Mouse (Mus musculus) MN1 (cell line): ENCODE results near the gene Wwox.

Experiments
- DNase-seq: peaks from one replicate; pipeline ENCODE4 v3.0.0-alpha.2; 2016; ENCODE audit warnings: low spot score

Wwox gene

DNA sequence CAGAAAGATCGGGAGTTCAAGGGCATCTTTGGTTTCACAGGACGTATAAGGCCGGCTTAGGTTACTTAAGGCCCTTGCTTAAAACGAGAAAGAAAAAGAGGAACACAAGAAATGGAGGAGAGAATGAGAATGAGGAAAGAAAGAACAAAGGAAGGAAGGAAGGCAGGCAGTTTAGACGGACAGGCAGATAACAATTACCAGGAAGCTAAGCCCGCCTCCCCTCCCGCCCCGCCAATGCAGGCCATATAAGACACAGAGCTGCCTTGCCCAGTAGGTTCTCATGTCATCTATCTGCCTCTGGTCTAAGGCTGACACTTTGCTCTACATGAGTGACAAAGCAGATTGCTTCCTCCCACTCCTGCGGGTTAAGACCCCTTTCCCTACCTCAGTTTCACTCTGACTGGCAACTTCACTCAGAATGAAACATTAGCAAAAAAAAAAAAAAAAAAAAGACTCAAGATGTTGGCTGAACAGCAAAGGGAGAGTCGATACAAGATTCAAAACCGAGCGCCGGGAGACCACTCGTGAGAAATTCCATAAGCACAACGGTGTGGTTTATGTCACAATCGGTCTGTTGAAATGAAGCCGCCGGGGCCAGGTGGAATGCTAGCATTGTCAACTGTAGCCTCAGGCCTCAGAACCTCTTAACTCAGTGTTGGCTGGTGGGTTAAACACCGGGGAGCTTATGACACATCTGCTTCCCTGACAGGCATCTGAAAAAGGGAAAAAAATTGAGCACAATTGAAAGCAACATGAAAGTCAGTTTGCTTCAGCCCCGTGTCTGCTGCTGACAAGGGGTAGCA, 787.5 kb downstream of the Wwox start:
- DNase-seq, result no peak

DNA sequence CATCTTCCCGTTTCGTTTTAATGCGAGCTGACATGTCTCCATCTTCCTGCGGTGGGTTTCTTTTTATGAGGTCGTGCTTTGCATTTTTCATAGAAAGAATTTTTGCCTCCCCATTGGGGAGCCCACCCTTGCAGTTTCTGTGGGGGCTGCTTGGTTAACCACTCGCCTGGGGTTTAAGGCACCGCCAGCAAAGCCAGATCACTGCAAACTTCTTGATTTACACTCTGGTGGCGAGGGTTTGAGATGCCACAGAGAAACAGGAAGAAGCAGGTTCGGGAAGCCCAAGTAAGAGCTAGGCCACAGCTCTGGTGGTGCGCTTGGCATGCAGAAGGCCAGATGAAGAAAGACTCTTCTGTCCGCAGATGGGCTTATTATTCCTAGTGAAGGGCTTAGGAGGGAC, 789.4 kb downstream of the Wwox start:
- DNase-seq, result no peak

DNA sequence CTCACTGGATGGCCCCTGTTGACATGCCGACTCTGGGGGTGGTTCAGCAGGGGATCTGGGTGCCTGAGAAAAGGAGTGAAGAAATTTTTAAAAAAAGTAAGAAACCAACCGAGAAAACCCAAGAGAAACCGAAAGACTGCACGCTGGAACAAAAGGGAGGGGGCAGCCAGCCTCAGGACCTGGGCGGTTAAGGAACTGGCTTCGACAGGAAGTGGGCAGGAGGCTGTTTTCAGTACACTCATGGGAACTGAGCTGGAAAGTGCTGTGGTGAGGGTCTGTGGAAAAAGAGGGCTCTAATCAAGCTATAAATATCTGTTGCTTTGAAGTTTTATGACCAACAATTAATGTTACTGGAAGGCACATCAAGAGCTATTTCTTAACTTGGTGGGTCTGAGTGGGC, 794.6 kb downstream of the Wwox start:
- DNase-seq, result no peak

DNA sequence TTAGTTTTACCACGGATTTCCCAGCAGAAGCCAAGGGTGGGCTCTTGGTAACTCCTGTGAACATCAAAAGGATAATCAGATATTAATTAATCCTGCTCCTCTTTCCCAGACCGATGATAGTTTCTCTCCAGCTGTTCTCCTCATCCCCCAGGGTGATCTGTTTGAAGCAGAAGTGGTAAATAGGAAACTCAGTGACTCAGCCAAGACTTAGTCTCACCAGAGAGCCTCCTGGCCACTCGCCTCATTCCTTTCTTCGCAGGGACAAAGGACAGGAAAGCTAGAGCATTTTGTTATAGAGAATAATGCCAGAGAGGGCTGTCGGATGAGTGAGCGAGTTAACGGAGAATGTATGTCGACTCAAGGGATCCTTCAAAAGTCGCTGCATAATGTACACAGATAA, 798.1 kb downstream of the Wwox start:
- no peak for DNase-seq

DNA sequence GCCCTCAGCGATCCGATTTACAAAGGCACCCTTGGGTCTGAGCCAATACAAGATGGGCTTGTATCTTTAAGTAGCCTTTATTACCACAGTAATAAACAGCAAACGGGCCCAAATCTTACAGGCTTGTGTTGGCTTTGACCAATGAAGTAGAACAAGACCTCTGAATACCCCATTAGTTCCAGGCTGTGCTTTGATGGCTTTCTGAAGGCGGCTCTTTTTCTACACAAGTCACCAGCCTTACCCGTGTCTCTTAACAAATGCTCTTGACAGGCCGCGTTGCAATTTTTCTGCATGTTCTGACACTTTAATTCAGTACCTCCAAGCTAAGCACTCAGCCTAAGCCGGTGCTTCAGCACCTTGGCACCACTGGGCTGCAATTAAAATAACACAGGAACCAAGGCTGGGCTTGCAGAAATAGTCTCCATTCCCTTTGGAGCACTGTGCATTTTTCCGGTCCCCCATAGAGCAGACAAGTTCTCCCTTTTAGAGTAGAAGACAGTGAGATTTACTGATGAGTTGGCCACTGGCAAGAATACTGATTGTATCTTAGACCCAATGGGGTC, 804.1 kb downstream of the Wwox start:
- DNase-seq, result no peak

DNA sequence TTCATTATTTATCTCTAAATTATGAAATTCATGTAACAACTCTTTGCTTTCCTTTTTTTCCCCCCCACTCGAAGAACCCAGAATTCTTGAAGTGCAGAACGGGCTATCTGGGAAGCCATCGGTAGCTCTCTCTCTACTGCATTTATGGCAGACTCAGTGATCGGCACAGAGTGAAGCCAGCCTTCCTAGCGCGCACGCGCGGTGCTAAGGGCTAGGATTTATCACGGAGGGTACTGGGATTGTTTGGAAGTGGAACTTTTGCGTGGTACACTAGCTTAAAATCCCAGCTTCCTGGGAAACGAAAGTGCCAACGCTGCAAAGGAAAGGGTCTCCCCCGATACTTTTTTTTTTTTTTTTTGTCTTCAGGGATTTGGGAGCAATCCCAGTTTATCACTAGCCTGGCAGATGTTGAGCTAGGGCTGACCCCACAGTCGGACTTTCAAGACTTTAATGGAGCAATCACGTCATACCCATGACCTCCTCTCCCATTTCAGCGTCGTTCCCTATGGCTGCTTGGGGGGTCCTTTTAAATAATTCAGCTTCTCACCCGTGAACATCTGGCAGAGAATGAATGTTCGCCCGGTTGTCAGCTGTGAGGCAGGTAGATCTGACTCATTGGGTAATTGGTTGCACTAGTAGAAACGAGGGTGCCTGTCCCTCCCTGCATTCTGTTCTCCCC, 810.4 kb downstream of the Wwox start:
- DNase-seq, result no peak

DNA sequence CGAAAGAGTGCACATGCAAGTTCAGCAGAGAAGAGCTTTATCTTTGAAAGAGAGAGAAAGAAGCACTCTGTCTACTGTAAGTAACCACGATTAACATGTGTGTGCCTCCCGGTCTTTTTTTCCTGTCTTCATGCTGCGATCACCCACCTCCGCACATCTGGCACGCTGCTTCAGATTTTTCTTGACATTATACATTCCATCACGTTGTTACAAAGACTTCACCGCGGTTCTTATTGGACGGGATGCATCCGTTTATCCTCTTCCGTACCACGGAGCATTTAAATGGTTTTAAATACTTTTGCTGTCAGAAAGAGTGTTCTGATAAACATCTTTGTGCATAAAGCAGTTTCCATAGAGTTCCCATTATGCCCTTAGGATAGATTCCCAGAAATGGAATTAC, 816.1 kb downstream of the Wwox start:
- DNase-seq, result no peak

DNA sequence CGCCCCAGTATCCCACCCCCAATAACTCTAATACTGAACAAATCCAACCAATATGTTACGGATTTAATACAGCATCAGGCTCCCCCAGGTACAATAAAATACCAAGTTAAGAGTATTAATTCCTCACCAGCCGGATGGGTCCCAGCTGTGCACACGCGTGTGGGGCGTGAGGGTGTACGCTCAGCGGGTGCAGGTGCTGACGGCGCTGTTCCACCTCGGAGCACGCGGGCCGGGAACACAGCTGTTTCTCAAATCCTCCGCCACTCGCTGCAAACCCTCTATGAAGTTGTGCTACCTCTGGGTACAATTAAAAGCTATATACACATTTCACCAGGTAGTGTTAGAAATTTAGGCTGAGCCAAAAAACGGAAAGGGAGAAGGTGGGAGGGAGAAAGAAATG, 818.0 kb downstream of the Wwox start:
- no peak for DNase-seq

DNA sequence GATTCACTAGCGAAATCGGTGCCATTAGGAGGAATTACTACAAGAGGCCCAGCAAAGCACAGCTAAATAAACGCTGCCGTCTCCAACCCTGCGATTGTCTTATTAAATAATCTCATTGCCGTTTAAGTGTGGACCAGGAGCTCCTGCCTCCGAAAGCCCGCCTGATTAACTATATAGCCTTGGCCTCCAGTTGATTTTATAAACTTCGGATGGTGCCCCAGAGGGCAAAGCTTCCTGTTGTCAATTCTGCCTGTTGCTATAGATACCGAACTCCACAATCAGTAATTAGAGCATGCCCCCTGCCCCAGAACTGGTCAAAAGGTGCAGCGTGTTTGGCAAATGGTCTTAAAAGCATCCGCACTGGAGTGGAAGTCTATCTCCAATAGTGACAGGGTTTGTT, 820.4 kb downstream of the Wwox start:
- DNase-seq, result no peak

DNA sequence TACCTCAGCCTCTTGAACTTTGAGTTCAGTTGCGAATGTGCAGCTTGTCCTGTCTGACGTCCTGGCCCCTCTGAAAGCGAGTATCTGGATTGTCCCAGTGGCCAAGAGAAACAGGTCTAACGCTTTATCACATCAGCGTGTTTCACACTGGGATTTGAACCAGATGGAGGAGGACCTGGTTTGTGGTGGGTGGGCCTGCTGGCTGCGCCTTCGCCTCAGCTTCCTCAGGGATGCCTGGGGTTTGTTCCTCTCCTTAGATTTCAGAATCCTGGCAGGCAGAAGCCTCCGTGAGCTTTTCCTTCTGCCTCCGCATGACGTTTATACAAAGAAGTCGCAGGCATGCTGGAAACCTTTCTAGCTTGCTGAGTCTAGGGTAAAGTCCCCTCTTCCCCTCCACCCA, 827.7 kb downstream of the Wwox start:
- no peak for DNase-seq

DNA sequence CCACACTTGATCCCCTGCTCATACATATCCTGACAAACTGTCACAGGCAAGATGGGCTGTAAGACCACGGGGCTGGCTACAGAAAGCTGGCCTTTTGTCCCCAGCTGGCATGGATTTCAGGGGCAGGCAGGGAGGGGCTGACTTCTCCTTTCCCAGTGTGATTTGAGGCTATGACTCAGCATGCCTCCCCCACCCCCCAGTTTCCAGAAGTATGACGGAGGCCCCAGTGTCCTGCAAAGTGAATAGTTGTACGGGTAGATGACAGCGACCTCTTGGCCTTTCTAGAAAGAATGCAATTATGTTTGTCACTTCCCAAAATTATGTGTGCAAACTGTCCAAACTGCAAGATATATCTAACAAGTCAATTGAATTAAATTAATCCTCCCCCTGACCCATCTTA, 830.1 kb downstream of the Wwox start:
- DNase-seq, result no peak

DNA sequence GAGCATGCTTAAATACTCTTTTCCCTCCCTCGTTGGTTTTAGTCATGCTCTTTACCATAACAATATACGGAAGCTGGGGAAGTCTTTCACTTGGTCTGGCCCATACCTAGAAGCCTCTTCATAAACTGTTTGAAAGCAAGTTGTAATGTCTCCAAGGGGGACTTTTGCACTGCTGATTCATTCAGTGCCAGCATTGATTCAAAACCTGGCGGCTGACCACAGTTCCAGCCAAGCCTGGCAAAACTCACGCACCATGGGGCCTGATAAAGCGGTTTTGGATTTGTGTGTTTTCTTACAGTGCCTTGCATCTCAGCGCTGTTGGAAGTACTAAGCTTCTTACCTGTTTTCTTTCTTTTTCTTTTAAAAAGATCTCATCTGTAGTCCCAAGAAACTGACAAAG, 834.5 kb downstream of the Wwox start:
- DNase-seq, result no peak

DNA sequence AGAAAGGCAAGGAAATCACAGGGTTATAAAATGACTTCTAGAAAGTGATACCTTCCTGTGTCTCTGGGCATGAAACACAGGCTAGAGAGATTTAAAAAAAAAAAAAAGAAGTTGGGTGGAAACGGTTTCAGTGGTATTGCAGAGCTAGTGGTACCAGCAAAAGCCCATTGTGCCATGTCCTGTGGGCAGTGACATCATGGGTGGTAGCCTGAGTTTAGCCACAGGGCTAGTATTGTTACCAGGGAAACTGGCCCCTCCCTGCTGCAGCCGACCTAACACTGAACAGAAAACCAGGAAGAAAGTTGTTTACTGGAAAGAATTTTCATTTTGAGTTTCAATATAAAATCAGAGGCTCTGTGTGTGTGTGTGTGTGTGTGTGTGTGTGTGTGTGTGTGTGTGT, 836.8 kb downstream of the Wwox start:
- no peak for DNase-seq

DNA sequence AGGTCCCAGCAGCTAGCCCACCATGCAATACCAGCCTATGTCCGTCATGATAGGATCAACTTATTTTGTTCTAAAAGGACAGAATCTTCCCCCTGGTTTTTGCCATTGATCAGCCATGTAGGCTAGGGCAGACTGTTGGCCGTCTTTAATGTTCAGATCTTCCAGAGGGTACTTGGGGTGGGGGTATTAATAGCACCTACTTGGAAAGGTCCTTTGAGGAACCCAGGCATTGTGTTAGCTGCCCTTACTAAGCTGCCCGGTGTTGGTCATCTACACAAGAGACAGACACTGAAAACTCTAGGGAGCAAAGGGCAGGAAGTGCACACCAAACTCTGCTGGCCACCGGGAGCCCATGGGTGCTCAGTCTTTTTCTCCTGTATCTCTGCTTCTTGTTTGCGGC, 838.8 kb downstream of the Wwox start:
- no peak for DNase-seq

DNA sequence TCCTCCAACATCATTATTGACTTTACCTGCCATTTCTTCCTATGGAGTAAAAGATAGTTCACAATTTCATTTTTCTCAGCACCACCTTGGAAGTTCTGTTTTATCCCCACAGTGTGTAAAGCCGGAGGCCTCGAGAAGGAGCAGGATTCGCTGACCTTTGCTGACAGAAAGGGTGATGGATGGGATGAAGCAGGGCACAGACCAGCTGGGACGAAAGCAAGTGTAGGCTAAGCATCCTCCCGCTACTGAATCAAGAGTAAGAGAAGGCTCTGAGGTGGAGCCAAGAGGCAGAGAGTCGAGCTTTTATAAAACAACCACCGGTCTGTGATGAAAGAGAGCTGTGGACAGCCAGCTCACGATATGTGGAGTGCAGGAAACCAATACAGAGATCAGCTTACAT, 850.8 kb downstream of the Wwox start:
- no peak for DNase-seq

DNA sequence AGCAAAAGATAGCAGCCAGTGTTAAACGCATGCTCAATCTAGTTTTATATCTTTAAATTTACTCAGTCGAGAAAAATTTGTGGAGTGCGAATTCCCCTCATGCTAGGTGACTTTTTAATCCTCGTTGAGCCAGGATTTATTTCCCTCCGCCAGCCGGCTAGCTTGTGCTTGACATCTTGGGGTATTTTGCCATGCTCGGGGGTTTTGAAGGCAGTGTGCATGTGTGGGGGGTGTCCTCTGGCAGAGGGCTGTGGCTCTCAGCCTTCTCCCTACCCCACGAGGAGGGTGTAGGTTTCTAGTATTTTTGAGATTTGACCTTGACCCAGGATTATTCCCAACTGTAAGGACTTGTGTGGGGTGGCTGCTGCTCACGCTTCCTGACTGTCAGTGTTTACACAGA, 857.3 kb downstream of the Wwox start:
- no peak for DNase-seq

DNA sequence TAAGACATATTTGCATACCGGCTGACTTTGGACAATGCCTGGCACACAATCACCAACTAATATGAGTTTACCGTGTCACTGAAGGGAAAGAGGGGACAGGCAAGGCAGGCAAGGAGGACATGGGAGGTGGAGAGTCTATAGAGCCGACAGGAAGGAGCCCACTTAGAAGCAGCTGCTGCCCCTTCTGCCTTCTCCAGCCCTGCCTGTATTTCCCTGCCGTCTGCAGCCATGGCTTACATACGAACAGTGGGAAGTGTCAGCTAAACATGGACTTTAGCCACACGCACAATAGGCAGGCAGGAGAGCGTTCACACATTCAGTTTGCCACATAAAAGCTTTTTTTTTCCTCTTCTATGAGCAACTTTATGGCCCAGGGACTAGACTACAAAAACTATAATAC, 863.0 kb downstream of the Wwox start:
- DNase-seq, result no peak

DNA sequence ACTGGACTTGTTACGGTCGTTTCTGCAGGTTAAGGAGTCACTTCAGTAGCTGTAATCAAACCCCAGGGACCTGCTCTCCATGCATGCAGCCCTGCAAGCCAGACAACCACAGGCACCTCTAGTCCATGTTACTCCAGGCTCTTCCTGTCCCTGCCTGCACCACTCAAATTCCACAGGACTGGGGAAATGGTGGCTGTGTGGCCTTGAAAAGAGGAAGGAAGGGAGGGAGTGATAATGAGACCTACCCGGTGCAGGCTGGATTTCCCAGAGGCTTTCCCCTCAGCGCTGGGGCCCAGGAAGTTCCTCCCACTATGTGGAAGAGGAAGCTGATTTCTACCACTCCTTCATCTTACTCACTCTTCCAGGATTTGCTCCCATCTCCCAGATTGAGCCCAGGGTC, 868.0 kb downstream of the Wwox start:
- DNase-seq, result no peak

DNA sequence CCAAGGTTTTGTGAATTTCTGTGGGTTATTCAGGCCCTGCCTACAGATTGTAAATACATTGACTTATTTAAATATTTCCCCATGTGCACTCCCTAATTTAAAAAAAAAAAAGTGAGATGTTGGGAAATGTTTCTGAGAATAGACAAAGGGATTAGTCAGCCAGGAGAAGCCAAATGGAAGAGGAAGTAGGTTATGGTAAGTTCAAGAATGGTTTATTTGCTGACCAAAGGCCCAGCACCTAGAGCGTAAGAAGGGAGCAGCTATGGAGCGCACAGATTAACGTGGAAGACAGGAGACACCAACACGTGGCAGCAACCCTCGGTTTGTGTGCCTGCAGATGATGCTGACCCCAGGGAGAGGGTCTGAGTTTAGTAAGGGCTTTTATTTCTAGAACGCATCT, 871.5 kb downstream of the Wwox start:
- no peak for DNase-seq

DNA sequence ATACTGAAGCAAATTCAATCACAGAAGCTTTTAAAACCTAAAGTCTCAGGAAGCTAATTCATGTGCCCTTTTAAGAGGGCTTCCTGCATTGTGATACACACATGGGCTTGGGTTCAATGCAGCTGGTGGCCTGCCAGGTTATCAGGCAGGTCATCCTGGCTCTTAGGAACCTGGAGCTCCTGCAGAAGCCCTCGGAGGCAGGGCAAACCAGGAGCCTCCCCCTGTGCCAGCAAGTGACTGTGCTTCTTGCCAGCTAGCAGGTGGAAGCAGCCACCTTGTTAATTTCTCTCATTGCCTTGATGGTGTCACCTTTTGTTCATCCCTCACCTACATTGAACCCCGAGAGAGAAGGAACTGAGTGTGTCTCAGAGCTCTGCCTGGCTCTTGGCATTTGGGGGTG, 872.9 kb downstream of the Wwox start:
- no peak for DNase-seq

DNA sequence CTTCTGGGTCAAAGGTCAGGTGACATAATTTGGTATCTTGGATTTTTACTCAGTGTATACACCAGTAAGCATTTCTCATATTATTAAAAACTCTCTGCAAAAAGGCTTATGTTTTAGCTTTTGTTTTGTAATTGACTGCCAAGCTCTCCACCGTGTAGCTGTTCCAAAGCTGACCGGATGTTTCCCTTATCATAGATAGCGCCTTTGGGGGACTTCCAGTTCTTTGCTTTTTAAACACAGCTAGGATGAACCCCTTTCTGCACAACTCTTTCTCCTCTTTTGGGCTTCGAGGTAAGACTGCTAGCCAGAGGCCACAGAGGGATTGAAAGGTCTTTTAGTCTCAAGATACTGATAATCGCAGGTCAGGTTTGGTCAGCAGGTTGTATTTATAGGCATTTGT, 883.0 kb downstream of the Wwox start:
- DNase-seq, result no peak

DNA sequence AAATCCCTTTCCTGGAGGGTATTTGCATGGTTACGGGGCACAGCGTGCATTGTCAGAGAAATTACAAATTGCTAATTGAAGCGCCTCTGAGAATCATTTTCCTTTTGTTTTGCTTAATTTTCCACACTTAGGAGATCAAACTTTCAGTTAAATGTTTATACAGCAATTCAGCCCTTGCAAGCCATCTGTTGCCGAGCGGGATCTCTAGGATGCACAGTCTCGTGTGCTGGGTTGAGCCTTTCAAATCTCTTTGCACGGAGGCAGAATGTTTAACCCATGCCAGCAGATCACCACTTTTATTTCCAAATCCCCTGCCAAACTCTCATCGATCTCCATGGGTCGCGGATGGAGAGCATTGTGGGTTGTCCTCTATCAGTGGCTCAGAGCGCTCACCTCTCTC, 891.2 kb downstream of the Wwox start:
- no peak for DNase-seq

DNA sequence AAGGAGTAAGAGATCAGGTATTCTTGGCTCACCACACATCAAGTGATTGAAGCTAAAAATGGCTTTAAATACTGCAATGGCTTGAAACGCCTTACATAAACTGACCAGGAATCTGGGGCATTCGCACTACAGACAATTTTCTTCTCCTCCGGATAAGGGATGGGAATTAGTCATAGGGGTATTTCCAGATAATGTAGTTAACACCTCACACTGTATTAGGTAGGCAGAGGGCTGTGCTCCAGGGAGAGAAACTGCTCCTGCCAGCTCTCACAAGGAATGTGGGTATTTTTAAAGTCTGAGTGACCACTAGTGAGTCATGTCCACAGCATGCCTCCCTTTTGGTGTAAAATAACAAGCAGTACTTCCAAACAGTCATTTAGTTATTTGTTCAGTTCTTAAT, 894.5 kb downstream of the Wwox start:
- no peak for DNase-seq

DNA sequence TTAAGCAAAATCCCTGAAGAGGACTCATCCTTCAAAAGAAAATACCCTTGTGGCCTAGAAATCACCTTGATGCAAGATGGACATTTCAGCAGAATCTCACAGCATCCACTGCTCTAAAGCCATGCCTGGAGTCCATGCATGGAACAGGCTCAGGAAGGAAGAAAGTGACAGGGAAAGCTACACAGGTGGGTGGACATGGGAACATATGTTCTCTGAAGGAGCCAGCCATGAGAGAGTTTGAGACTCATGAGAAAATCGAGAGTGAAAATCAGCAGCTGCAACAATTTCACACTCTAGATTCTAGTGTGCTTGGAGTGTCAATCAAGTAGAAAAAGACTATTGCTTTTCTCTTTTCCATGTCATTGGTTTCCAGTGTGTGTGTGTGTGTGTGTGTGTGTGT, 896.9 kb downstream of the Wwox start:
- DNase-seq, result no peak
